Mouse (Mus musculus): Measurements from ENCODE around the gene Ovca2. TPM values are rescaled to one million over a fixed set of nuclear protein-coding genes. Genes with fewer than 3 reads are reported as not detected.

The Ovca2 gene
- polyA plus RNA-seq, 1 experiment from 2014 or later: 25.1 TPM

GRCm38 (mm10) chr11:75134485-75135068, 44.1 kb downstream of the Ovca2 start:
- WGBS: 44% methylated on average over 5 of the region's 5 CpGs
- no peak for ATAC-seq (ENCODE audit: insufficient number of reproducible peaks, low FRiP score, low TSS enrichment, low read depth)
- Histone ChIP-seq H3K27me3 (no peaks in the 10 kb centered on the region), H3K27ac (replicated peaks) (peak overlapping the region; percentile 60), H3K9me3 (replicated peaks) (no peaks in the 10 kb centered on the region), H3K9ac (no peak overlapping the region), H3K4me3 (replicated peaks) (no peak overlapping the region), H3K4me1 (peaks cover 61% of the 10 kb centered on the region), H3K36me3 (no peaks in the 10 kb centered on the region), H3K4me2 (replicated peaks) (no peak overlapping the region; the same call in 1 of the 2 replicates)

GRCm38 (mm10) chr11:75133951-75134350, 44.7 kb downstream of the Ovca2 start:
- H3K9ac ChIP-seq: no peak overlapping the region
- H3K27me3 ChIP-seq: no peaks in the 10 kb centered on the region
- H3K4me2 ChIP-seq (replicated peaks): 0 out of 2 replicates have a peak overlapping the region, but pooled peaks have one; percentile 19
- ATAC-seq (ENCODE audit: insufficient number of reproducible peaks, low FRiP score, low TSS enrichment, low read depth): peak; percentile 74
- H3K9me3 ChIP-seq (replicated peaks): no peaks in the 10 kb centered on the region
- WGBS: 7% methylated on average over 2 of the region's 2 CpGs
- no peaks in the 10 kb centered on the region for H3K36me3 ChIP-seq
- peaks cover 54% of the 10 kb centered on the region for H3K4me1 ChIP-seq
- no peak overlapping the region for H3K4me3 ChIP-seq (replicated peaks)
- H3K27ac ChIP-seq (replicated peaks): peak overlapping the region; percentile 60

GRCm38 (mm10) chr11:75133391-75133790, 45.2 kb downstream of the Ovca2 start:
- 81% methylated on average over 5 of the region's 5 CpGs for WGBS
- 0 out of 2 replicates have a peak overlapping the region, but pooled peaks have one; percentile 19 for H3K4me2 ChIP-seq (replicated peaks)

GRCm38 (mm10) chr11:75132278-75132677, 46.4 kb downstream of the Ovca2 start:
- Histone ChIP-seq H3K9me3 (replicated peaks) (no peaks in the 10 kb centered on the region), H3K36me3 (no peaks in the 10 kb centered on the region), H3K27me3 (no peaks in the 10 kb centered on the region), H3K4me1 (peaks cover 43% of the 10 kb centered on the region), H3K4me3 (replicated peaks) (no peak overlapping the region), H3K4me2 (replicated peaks) (no peak overlapping the region), H3K27ac (replicated peaks) (peak overlapping the region; percentile 28; the same call in 1 of the 2 replicates), H3K9ac (no peak overlapping the region)
- 36% methylated on average over 5 of the region's 5 CpGs for WGBS
- ATAC-seq (ENCODE audit: insufficient number of reproducible peaks, low FRiP score, low TSS enrichment, low read depth): peak; percentile 74

More at GRCm38 (mm10) chr11:75133391-75133790, 45.2 kb downstream of the Ovca2 start:
- Histone ChIP-seq H3K9ac (no peak overlapping the region), H3K27ac (replicated peaks) (peak overlapping the region; percentile 60), H3K36me3 (no peaks in the 10 kb centered on the region), H3K4me3 (replicated peaks) (no peak overlapping the region), H3K27me3 (no peaks in the 10 kb centered on the region), H3K4me1 (peaks cover 49% of the 10 kb centered on the region), H3K9me3 (replicated peaks) (no peaks in the 10 kb centered on the region)
- ATAC-seq (ENCODE audit: insufficient number of reproducible peaks, low FRiP score, low TSS enrichment, low read depth): no peak

- H3K9me3 ChIP-seq (replicated peaks): no peaks in the 10 kb centered on the region
- no peak overlapping the region for H3K4me2 ChIP-seq (replicated peaks)
- H3K4me1 ChIP-seq: peaks cover 37% of the 10 kb centered on the region
- no peak for ATAC-seq (ENCODE audit: insufficient number of reproducible peaks, low FRiP score, low TSS enrichment, low read depth)
- no peak overlapping the region for H3K9ac ChIP-seq
- H3K36me3 ChIP-seq: no peaks in the 10 kb centered on the region
- H3K27me3 ChIP-seq: no peaks in the 10 kb centered on the region
- H3K27ac ChIP-seq (replicated peaks): no peak overlapping the region
- WGBS: 74% methylated on average over 4 of the region's 4 CpGs
- no peak overlapping the region for H3K4me3 ChIP-seq (replicated peaks)
Measured at GRCm38 (mm10) chr11:75131300-75131699, 47.3 kb downstream of the Ovca2 start.

- Histone ChIP-seq H3K9me3 (replicated peaks) (no peaks in the 10 kb centered on the region), H3K9ac (no peak overlapping the region), H3K4me2 (replicated peaks) (no peak overlapping the region), H3K27me3 (no peaks in the 10 kb centered on the region), H3K4me1 (peaks cover 26% of the 10 kb centered on the region), H3K36me3 (no peaks in the 10 kb centered on the region), H3K27ac (replicated peaks) (no peak overlapping the region), H3K4me3 (replicated peaks) (no peak overlapping the region)
- no peak for ATAC-seq (ENCODE audit: insufficient number of reproducible peaks, low FRiP score, low TSS enrichment, low read depth)
- WGBS: 96% methylated on average over 6 of the region's 6 CpGs
Measured at GRCm38 (mm10) chr11:75129481-75129880, 49.2 kb downstream of the Ovca2 start.

GRCm38 (mm10) chr11:75126384-75126783, 52.3 kb downstream of the Ovca2 start:
- Histone ChIP-seq H3K9me3 (replicated peaks) (no peaks in the 10 kb centered on the region), H3K4me3 (replicated peaks) (no peak overlapping the region), H3K27ac (replicated peaks) (no peak overlapping the region), H3K9ac (no peak overlapping the region), H3K36me3 (no peaks in the 10 kb centered on the region), H3K4me1 (no peaks in the 10 kb centered on the region), H3K4me2 (replicated peaks) (no peak overlapping the region), H3K27me3 (no peaks in the 10 kb centered on the region)
- 89% methylated on average over 3 of the region's 3 CpGs for WGBS
- ATAC-seq (ENCODE audit: insufficient number of reproducible peaks, low FRiP score, low TSS enrichment, low read depth): no peak

MicroRNAs within 50 kb of the gene (microRNA counts, 519-probe panel; counts per million panel counts)
- 2,558 counts per million, percentile 59 among the panel's probes with 10 or more counts for microRNA mmu-miR-132
- not detected for microRNA mmu-miR-212

Small RNA genes within 50 kb of the gene (microRNA-seq; reads per million reads assigned to microRNA genes)
- gene Mir132 (ENCODE audit: borderline number of aligned reads): 202 reads per million, percentile 63 among the genes with 10 or more reads in this experiment
- 20.0 reads per million, percentile 37 among the genes with 10 or more reads in this experiment for gene Mir212 (ENCODE audit: borderline number of aligned reads)

Other genes starting within 250 kb of the Ovca2 start
- gene Hic1, start 9.3 kb downstream of the Ovca2 start, polyA plus RNA-seq (2015; fragmentation: Nextera tagmentation; extraction: Ambion mirVana): 17.7 and 19.8 TPM in 2 replicates
- 20.5 and 21.0 TPM in 2 replicates for gene Dph1, start 12.4 kb upstream of the Ovca2 start, polyA plus RNA-seq (2015; fragmentation: Nextera tagmentation; extraction: Ambion mirVana)
- gene Rtn4rl1, start 14.9 kb upstream of the Ovca2 start, polyA plus RNA-seq (2015; fragmentation: Nextera tagmentation; extraction: Ambion mirVana): 6.4 and 7.3 TPM in 2 replicates
- gene Rpa1, start 169.5 kb upstream of the Ovca2 start, polyA plus RNA-seq (2015; fragmentation: Nextera tagmentation; extraction: Ambion mirVana): 92.7 and 96.4 TPM in 2 replicates
- 13.2 and 13.8 TPM in 2 replicates for gene Smyd4, start 169.6 kb upstream of the Ovca2 start, polyA plus RNA-seq (2015; fragmentation: Nextera tagmentation; extraction: Ambion mirVana)
- gene Serpinf1, start 243.9 kb upstream of the Ovca2 start, polyA plus RNA-seq (2015; fragmentation: Nextera tagmentation; extraction: Ambion mirVana): 393 and 406 TPM in 2 replicates

Data from embryonic facial prominence, embryonic 15.5 days (tissue).